Mouse (Mus musculus) stomach, embryonic 15.5 days (tissue): ENCODE measurements at regions not wholly inside any gene's neighbourhood (a gene's known extent, or its start where the extent isn't known, plus 50 kb on each side); places are given as distances from the start of the nearest gene placed in this dataset.

Source experiments
- ATAC-seq: fragments of 200-750 bp; cut with Nextera tagmentation; 2 replicates; pipeline ENCODE4 v1.8.0; 2017; ENCODE audit warnings: low read depth, moderate number of reproducible peaks, moderate TSS enrichment; ENCODE audit not compliant: insufficient read depth, low FRiP score
- H3K27ac ChIP-seq: fragments of 300-500 bp; sonication (generic); 2 replicates; pipeline ENCODE4 v1.5.1; 2015; ENCODE audit warnings: mild to moderate bottlenecking, inconsistent platforms
- H3K27me3 ChIP-seq: fragments of 300-500 bp; sonication (generic); replicated peaks from 2 replicates; pipeline ENCODE4 v1.6.1; 2015; ENCODE audit warnings: inconsistent platforms
- H3K36me3 ChIP-seq: fragments of 300-500 bp; sonication (generic); 2 replicates; pipeline ENCODE4 v1.6.1; 2015; ENCODE audit warnings: inconsistent platforms
- H3K4me1 ChIP-seq: fragments of 300-500 bp; sonication (generic); 2 replicates; pipeline ENCODE4 v1.6.1; 2015; ENCODE audit warnings: inconsistent platforms
- H3K4me2 ChIP-seq: fragments of 300-500 bp; sonication (generic); 2 replicates; pipeline ENCODE4 v1.6.1; 2015; ENCODE audit warnings: mild to moderate bottlenecking, inconsistent platforms
- H3K4me3 ChIP-seq: fragments of 300-500 bp; sonication (generic); replicated peaks from 2 replicates; pipeline ENCODE4 v1.5.1; 2015; ENCODE audit warnings: inconsistent platforms
- H3K9ac ChIP-seq: fragments of 300-500 bp; sonication (generic); 2 replicates; pipeline ENCODE4 v1.6.1; 2015; ENCODE audit warnings: inconsistent platforms
- H3K9me3 ChIP-seq: fragments of 300-500 bp; sonication (generic); 2 replicates; pipeline ENCODE4 v1.6.1; 2016; ENCODE audit warnings: inconsistent platforms
- WGBS: fragments of 180-500 bp; shearing (Covaris S2); methylation state at CpG from one replicate; pipeline ENCODE4 v1.1.7; 2015; 5-methylcytosine and 5-hydroxymethylcytosine counted together

DNA sequence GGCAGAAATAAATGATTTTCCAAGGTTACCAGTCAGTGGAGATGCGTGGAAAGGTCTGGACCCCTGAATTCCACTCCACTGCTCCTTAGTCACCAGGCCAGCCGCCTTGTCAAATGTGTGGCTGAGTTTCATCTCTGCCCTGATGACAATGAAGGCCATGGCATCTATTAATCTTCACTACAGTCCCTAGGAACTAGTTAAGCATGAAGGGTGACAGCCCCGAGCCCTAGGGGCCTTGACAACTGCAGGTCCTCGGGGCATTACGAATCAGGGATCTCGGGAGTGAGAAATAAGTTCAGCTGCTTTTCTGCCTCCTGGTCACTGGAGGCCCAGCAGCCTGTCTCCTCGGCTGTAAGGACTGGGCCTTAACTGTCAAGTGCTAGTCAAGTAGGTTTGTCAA, 51.7 kb upstream of the Mgmt start:
- no peak overlapping the region for H3K27ac ChIP-seq
- no peak overlapping the region for H3K4me2 ChIP-seq
- no peaks in the 10 kb centered on the region for H3K36me3 ChIP-seq
- WGBS = 67% methylated on average over 7 of the region's 7 CpGs
- no peaks in the 10 kb centered on the region for H3K9me3 ChIP-seq
- no peak overlapping the region for H3K4me3 ChIP-seq
- ATAC-seq = no peak
- peaks cover 11% of the 10 kb centered on the region; the same call in 1 of the 2 replicates for H3K4me1 ChIP-seq
- H3K27me3 ChIP-seq = no peaks in the 10 kb centered on the region
- no peak overlapping the region for H3K9ac ChIP-seq

DNA sequence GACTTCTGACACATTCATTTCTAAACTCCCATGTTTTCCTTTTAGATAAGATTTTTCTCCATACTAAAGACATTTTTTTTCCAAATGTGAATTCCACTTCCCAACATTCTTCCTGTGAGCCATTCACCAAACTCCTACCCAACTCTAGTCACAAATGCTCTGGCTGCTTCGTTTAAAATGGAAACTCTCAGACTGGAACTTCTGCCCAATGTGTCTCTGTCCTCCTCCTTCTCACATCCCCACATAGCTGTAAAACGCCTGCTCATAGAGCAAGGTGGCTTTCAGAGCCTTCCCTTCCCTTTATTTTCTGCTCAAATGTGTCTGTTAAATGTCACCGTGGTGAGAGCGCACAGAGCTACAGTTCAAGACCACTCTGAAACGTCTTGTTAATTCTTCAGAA, 50.1 kb upstream of the Mgmt start:
- Histone ChIP-seq H3K4me2 (no peak overlapping the region), H3K9ac (no peak overlapping the region), H3K27ac (no peak overlapping the region; the same call in 1 of the 2 replicates), H3K4me3 (no peak overlapping the region), H3K9me3 (no peaks in the 10 kb centered on the region), H3K36me3 (no peaks in the 10 kb centered on the region), H3K4me1 (peaks cover 7% of the 10 kb centered on the region; the same call in 1 of the 2 replicates), H3K27me3 (no peaks in the 10 kb centered on the region)
- 34% methylated on average over 5 of the region's 5 CpGs for WGBS
- no peak for ATAC-seq
